Mouse (Mus musculus) T-helper 1 cell (primary cell): ENCODE data around the gene Esp24.
"Not testable (repeated sequence)": the region's sequence is repeated elsewhere in the genome, so short reads cannot be mapped to it uniquely, and the experiment has no call there.

ENCODE experiments used
- in situ Hi-C: fragments of 300-600 bp; cut with MboI, MseI; formaldehyde crosslinking; loops from one replicate; pipeline ENCODE4 v1.15.1; 2025; ENCODE audit warnings: high pct_unique_total_duplicates

Gene Esp24

GRCm38 (mm10) chr17:39036395-39036794, at the start of gene Esp24:
TSS of gene Esp24 (plus strand) at chr17:39036695.
- in situ Hi-C loops = not testable (repeated sequence)

- in situ Hi-C loops = no loop called here
These were observed 26.6 kb upstream of the Esp24 start for GRCm38 (mm10) chr17:39009846-39010245.

GRCm38 (mm10) chr17:39010675-39011638, 25.5 kb upstream of the Esp24 start:
- in situ Hi-C loops = no loop called here

GRCm38 (mm10) chr17:39017184-39017583, 19.3 kb upstream of the Esp24 start:
- in situ Hi-C loops = no loop called here

GRCm38 (mm10) chr17:39043241-39043640, 6.7 kb downstream of the Esp24 start, which contains the start of gene Gm21903:
TSS of gene Gm21903 (minus strand) at chr17:39043341.
- in situ Hi-C loops = no loop called here

GRCm38 (mm10) chr17:39063641-39064040, 27.1 kb downstream of the Esp24 start:
- in situ Hi-C loops = no loop called here

- in situ Hi-C loops = no loop called here
These were observed 40.4 kb downstream of the Esp24 start, which contains the start of gene Esp23 for GRCm38 (mm10) chr17:39076937-39077336. TSS of gene Esp23 (minus strand) at chr17:39077037.
